Mouse (Mus musculus) liver, embryonic 14.5 days (tissue): ENCODE data around the gene Hils1.

Experiments
- CTCF ChIP-seq: IDR thresholded peaks from 2 replicates; pipeline ENCODE4 v1.5.1; 2016; ENCODE audit warnings: antibody characterized with exemption, low read depth, control low read depth
- EP300 ChIP-seq: IDR thresholded peaks from 2 replicates; pipeline ENCODE4 v1.6.1; 2016; ENCODE audit warnings: antibody characterized with exemption, low read depth

- TF ChIP-seq CTCF (peak; percentile 86), EP300 (no peak)
These were observed 3.0 kb downstream of the Hils1 start for GRCm38 (mm10) chr11:94970210-94970943.
